Mouse (Mus musculus) limb, embryonic 13.5 days (tissue): ENCODE measurements around the gene Fam174b. TPM values are rescaled to one million over a fixed set of nuclear protein-coding genes. Genes with fewer than 3 reads are reported as not detected.
A peak's percentile ranks its signal among the peaks of the same experiment; 100 is the strongest.

Experiments used
- ATAC-seq: fragments of 200-750 bp; cut with Nextera tagmentation; 2 replicates; pipeline ENCODE4 v1.8.0; 2017; ENCODE audit warnings: low read depth, moderate number of reproducible peaks, moderate TSS enrichment; ENCODE audit not compliant: low FRiP score
- H3K27ac ChIP-seq: fragments of 300-500 bp; sonication (generic); 2 replicates; pipeline ENCODE4 v1.5.1; 2015; ENCODE audit warnings: inconsistent platforms, mild to moderate bottlenecking, moderate library complexity
- H3K27me3 ChIP-seq: fragments of 300-500 bp; sonication (generic); 2 replicates; pipeline ENCODE4 v1.6.1; 2015; ENCODE audit warnings: mild to moderate bottlenecking, inconsistent platforms
- H3K36me3 ChIP-seq: fragments of 300-500 bp; sonication (generic); 2 replicates; pipeline ENCODE4 v1.6.1; 2015; ENCODE audit warnings: inconsistent platforms, mild to moderate bottlenecking, moderate library complexity
- H3K4me1 ChIP-seq: fragments of 300-500 bp; sonication (generic); 2 replicates; pipeline ENCODE4 v1.6.1; 2015; ENCODE audit warnings: inconsistent platforms
- H3K4me2 ChIP-seq: fragments of 300-500 bp; sonication (generic); replicated peaks from 2 replicates; pipeline ENCODE4 v1.6.1; 2015; ENCODE audit warnings: inconsistent platforms, mild to moderate bottlenecking, moderate library complexity
- H3K4me3 ChIP-seq: fragments of 300-500 bp; sonication (generic); 2 replicates; pipeline ENCODE4 v1.5.1; 2015; ENCODE audit warnings: moderate library complexity, mild to moderate bottlenecking, inconsistent platforms
- H3K9ac ChIP-seq: fragments of 300-500 bp; sonication (generic); 2 replicates; pipeline ENCODE4 v1.6.1; 2015; ENCODE audit warnings: mild to moderate bottlenecking, inconsistent platforms
- H3K9me3 ChIP-seq: fragments of 300-500 bp; sonication (generic); 2 replicates; pipeline ENCODE4 v1.6.1; 2016; ENCODE audit warnings: inconsistent platforms
- WGBS: fragments of 180-500 bp; shearing (Covaris S2); methylation state at CpG from one replicate; pipeline ENCODE4 v1.1.7; 2015; 5-methylcytosine and 5-hydroxymethylcytosine counted together
- polyA plus RNA-seq: library from polyadenylated mRNA; unstranded; fragments of >200 nt; fragmentation: Nextera tagmentation; extraction: Ambion mirVana; gene quantifications from 2 replicates; pipeline ENCODE4 v1.2.1, GENCODE M21; 2015

Fam174b gene
- polyA plus RNA-seq, 1 experiment from 2014 or later, result 37.4 TPM

- ATAC-seq, result no peak
- no peak overlapping the region for H3K4me2 ChIP-seq
- 0 out of 2 replicates have a peak, but pooled peaks cover 2% of the 10 kb centered on the region for H3K27me3 ChIP-seq
- no peak overlapping the region for H3K9ac ChIP-seq
- H3K9me3 ChIP-seq, result no peaks in the 10 kb centered on the region
- no peak overlapping the region for H3K4me3 ChIP-seq
- no peaks in the 10 kb centered on the region for H3K36me3 ChIP-seq
- 90% methylated on average over 1 of the region's 1 CpGs for WGBS
- peaks cover 11% of the 10 kb centered on the region for H3K4me1 ChIP-seq
- H3K27ac ChIP-seq, result no peak overlapping the region
Measured at GRCm38 (mm10) chr7:73753598-73753997, 13.5 kb downstream of the Fam174b start.

GRCm38 (mm10) chr7:73755377-73756110 lies 15.4 kb downstream of the Fam174b start:
- 35% methylated on average over 1 of the region's 1 CpGs for WGBS
- H3K4me1 ChIP-seq, result peaks cover 13% of the 10 kb centered on the region
- ATAC-seq, result peak; percentile 57
- no peak overlapping the region for H3K9ac ChIP-seq
- no peak overlapping the region for H3K4me3 ChIP-seq
- H3K4me2 ChIP-seq, result 0 out of 2 replicates have a peak overlapping the region, but pooled peaks have one; percentile 9
- H3K36me3 ChIP-seq, result no peaks in the 10 kb centered on the region
- H3K27ac ChIP-seq, result peak overlapping the region; percentile 39
- H3K27me3 ChIP-seq, result no peaks in the 10 kb centered on the region
- H3K9me3 ChIP-seq, result no peaks in the 10 kb centered on the region

GRCm38 (mm10) chr7:73761691-73762189 lies 21.6 kb downstream of the Fam174b start:
- 78% methylated on average over 8 of the region's 8 CpGs for WGBS
- no peak for ATAC-seq
- Histone ChIP-seq H3K27me3 (no peaks in the 10 kb centered on the region), H3K27ac (no peak overlapping the region), H3K9ac (no peak overlapping the region), H3K4me2 (no peak overlapping the region), H3K9me3 (no peaks in the 10 kb centered on the region; the same call in 1 of the 2 replicates), H3K4me1 (peaks cover 8% of the 10 kb centered on the region; the same call in 1 of the 2 replicates), H3K36me3 (peaks cover 6% of the 10 kb centered on the region; the same call in 1 of the 2 replicates), H3K4me3 (no peak overlapping the region)

- no peak overlapping the region for H3K9ac ChIP-seq
- H3K27ac ChIP-seq, result no peak overlapping the region
- H3K9me3 ChIP-seq, result peaks cover 2% of the 10 kb centered on the region; the same call in 1 of the 2 replicates
- no peak overlapping the region for H3K4me3 ChIP-seq
- H3K4me1 ChIP-seq, result 0 out of 2 replicates have a peak, but pooled peaks cover 4% of the 10 kb centered on the region
- peaks cover 16% of the 10 kb centered on the region for H3K36me3 ChIP-seq
- 84% methylated on average over 5 of the region's 5 CpGs for WGBS
- ATAC-seq, result no peak
- H3K4me2 ChIP-seq, result no peak overlapping the region
- H3K27me3 ChIP-seq, result no peaks in the 10 kb centered on the region
Measured at GRCm38 (mm10) chr7:73764679-73765078, 24.6 kb downstream of the Fam174b start.

- Histone ChIP-seq H3K9ac (no peak overlapping the region), H3K4me1 (0 out of 2 replicates have a peak, but pooled peaks cover 4% of the 10 kb centered on the region), H3K4me3 (no peak overlapping the region), H3K27me3 (no peaks in the 10 kb centered on the region), H3K4me2 (no peak overlapping the region), H3K36me3 (peaks cover 16% of the 10 kb centered on the region), H3K27ac (no peak overlapping the region), H3K9me3 (peaks cover 4% of the 10 kb centered on the region; the same call in 1 of the 2 replicates)
- 70% methylated on average over 7 of the region's 7 CpGs for WGBS
- no peak for ATAC-seq
Measured at GRCm38 (mm10) chr7:73765186-73765903, 25.2 kb downstream of the Fam174b start.

GRCm38 (mm10) chr7:73769224-73769623 lies 29.1 kb downstream of the Fam174b start:
- no peak overlapping the region for H3K4me3 ChIP-seq
- no peak for ATAC-seq
- no peak overlapping the region for H3K9ac ChIP-seq
- H3K27me3 ChIP-seq, result no peaks in the 10 kb centered on the region
- no peak overlapping the region for H3K4me2 ChIP-seq
- peaks cover 16% of the 10 kb centered on the region for H3K36me3 ChIP-seq
- peaks cover 24% of the 10 kb centered on the region for H3K4me1 ChIP-seq
- no peak overlapping the region for H3K27ac ChIP-seq
- WGBS, result 76% methylated on average over 4 of the region's 4 CpGs
- H3K9me3 ChIP-seq, result 0 out of 2 replicates have a peak, but pooled peaks cover 4% of the 10 kb centered on the region

- peaks cover 20% of the 10 kb centered on the region for H3K4me1 ChIP-seq
- 0 out of 2 replicates have a peak, but pooled peaks cover 4% of the 10 kb centered on the region for H3K9me3 ChIP-seq
- no peak overlapping the region; the same call in 1 of the 2 replicates for H3K27ac ChIP-seq
- H3K4me2 ChIP-seq, result peak overlapping the region; percentile 14; the same call in 1 of the 2 replicates
- no peak for ATAC-seq
- no peak overlapping the region for H3K4me3 ChIP-seq
- 43% methylated on average over 19 of the region's 19 CpGs for WGBS
- no peak overlapping the region for H3K9ac ChIP-seq
- H3K36me3 ChIP-seq, result peaks cover 16% of the 10 kb centered on the region
- no peaks in the 10 kb centered on the region for H3K27me3 ChIP-seq
Measured at GRCm38 (mm10) chr7:73771384-73772274, 31.5 kb downstream of the Fam174b start.

GRCm38 (mm10) chr7:73772275-73772765 lies 32.2 kb downstream of the Fam174b start:
- H3K4me3 ChIP-seq, result no peak overlapping the region
- 52% methylated on average over 14 of the region's 14 CpGs for WGBS
- no peak overlapping the region for H3K9ac ChIP-seq
- ATAC-seq, result no peak; the same call in 1 of the 2 replicates
- H3K9me3 ChIP-seq, result 0 out of 2 replicates have a peak, but pooled peaks cover 4% of the 10 kb centered on the region
- H3K4me2 ChIP-seq, result peak overlapping the region; percentile 14; the same call in 1 of the 2 replicates
- H3K27ac ChIP-seq, result no peak overlapping the region
- no peaks in the 10 kb centered on the region for H3K27me3 ChIP-seq
- peaks cover 15% of the 10 kb centered on the region for H3K36me3 ChIP-seq
- H3K4me1 ChIP-seq, result peaks cover 20% of the 10 kb centered on the region

GRCm38 (mm10) chr7:73774781-73775180 lies 34.7 kb downstream of the Fam174b start:
- peaks cover 6% of the 10 kb centered on the region for H3K36me3 ChIP-seq
- no peak for ATAC-seq
- no peaks in the 10 kb centered on the region for H3K27me3 ChIP-seq
- H3K4me1 ChIP-seq, result peaks cover 20% of the 10 kb centered on the region
- 71% methylated on average over 9 of the region's 9 CpGs for WGBS
- 0 out of 2 replicates have a peak, but pooled peaks cover under 1% of the 10 kb centered on the region for H3K9me3 ChIP-seq
- H3K4me2 ChIP-seq, result no peak overlapping the region
- no peak overlapping the region for H3K9ac ChIP-seq
- no peak overlapping the region for H3K4me3 ChIP-seq
- H3K27ac ChIP-seq, result no peak overlapping the region

- Histone ChIP-seq H3K27ac (no peak overlapping the region), H3K4me1 (peaks cover 5% of the 10 kb centered on the region; the same call in 1 of the 2 replicates), H3K9me3 (no peaks in the 10 kb centered on the region), H3K27me3 (no peaks in the 10 kb centered on the region), H3K4me3 (no peak overlapping the region), H3K36me3 (peaks cover 6% of the 10 kb centered on the region; the same call in 1 of the 2 replicates), H3K4me2 (no peak overlapping the region), H3K9ac (no peak overlapping the region)
- 73% methylated on average over 3 of the region's 3 CpGs for WGBS
- no peak for ATAC-seq
Measured at GRCm38 (mm10) chr7:73777777-73778176, 37.7 kb downstream of the Fam174b start.
